Mouse (Mus musculus) liver, embryonic 15.5 days (tissue): ENCODE measurements around the gene Olfr53. TPM values are rescaled to one million over a fixed set of nuclear protein-coding genes. Genes with fewer than 3 reads are reported as not detected.

Experiments
- polyA plus RNA-seq: library from polyadenylated mRNA; unstranded; fragments of >200 nt; fragmentation: Nextera tagmentation; extraction: Ambion mirVana; gene quantifications from 2 replicates; pipeline ENCODE4 v1.2.1, GENCODE M21; 2015

The Olfr53 gene
- polyA plus RNA-seq, 1 experiment from 2014 or later: not detected

Other genes starting within 250 kb of the Olfr53 start
- not detected in 2 replicates for gene Olfr531, start 243.5 kb upstream of the Olfr53 start, polyA plus RNA-seq
- not detected in 2 replicates for gene Olfr532, start 224.8 kb upstream of the Olfr53 start, polyA plus RNA-seq
- gene Olfr533, start 183.1 kb upstream of the Olfr53 start, polyA plus RNA-seq: not detected in 2 replicates
- not detected in 2 replicates for gene Olfr535, start 162.2 kb upstream of the Olfr53 start, polyA plus RNA-seq
- not detected in 2 replicates for gene Olfr536, start 139.1 kb upstream of the Olfr53 start, polyA plus RNA-seq
- gene Olfr538, start 78.6 kb upstream of the Olfr53 start, polyA plus RNA-seq: not detected in 2 replicates
- gene Olfr46, start 45.2 kb upstream of the Olfr53 start, polyA plus RNA-seq: not detected in 2 replicates
- not detected in 2 replicates for gene Olfr61, start 17.5 kb upstream of the Olfr53 start, polyA plus RNA-seq
- not detected in 2 replicates for gene Olfr539, start 13.5 kb downstream of the Olfr53 start, polyA plus RNA-seq
- not detected in 2 replicates for gene Olfr45, start 35.5 kb downstream of the Olfr53 start, polyA plus RNA-seq
- not detected in 2 replicates for gene Olfr541, start 50.8 kb downstream of the Olfr53 start, polyA plus RNA-seq
- gene Cyp2e1, start 117.3 kb downstream of the Olfr53 start, polyA plus RNA-seq: 0.46 and 0.75 TPM in 2 replicates
- 0.06 and 0.13 TPM in 2 replicates for gene Syce1, start 141.4 kb downstream of the Olfr53 start, polyA plus RNA-seq
- gene Zfp941, start 175.7 kb downstream of the Olfr53 start, polyA plus RNA-seq: 0.18 and 0.20 TPM in 2 replicates
- 24.7 and 26.8 TPM in 2 replicates for gene Urah, start 188.6 kb downstream of the Olfr53 start, polyA plus RNA-seq
- not detected in 2 replicates for gene Scgb1c1, start 199.1 kb downstream of the Olfr53 start, polyA plus RNA-seq
- not detected in 2 replicates for gene Odf3, start 201.4 kb downstream of the Olfr53 start, polyA plus RNA-seq
- gene Gm45785, start 209.9 kb downstream of the Olfr53 start, polyA plus RNA-seq: not detected in 2 replicates
- gene Ric8a, start 210.5 kb downstream of the Olfr53 start, polyA plus RNA-seq: 20.9 and 23.3 TPM in 2 replicates
- 18.7 and 20.3 TPM in 2 replicates for gene Bet1l, start 211.1 kb downstream of the Olfr53 start, polyA plus RNA-seq
- gene Psmd13, start 235.5 kb downstream of the Olfr53 start, polyA plus RNA-seq: 133 TPM in 2 replicates
- 20.0 and 21.5 TPM in 2 replicates for gene Sirt3, start 235.9 kb downstream of the Olfr53 start, polyA plus RNA-seq